Mouse (Mus musculus) lung, embryonic 14.5 days (tissue): ENCODE results near the gene Ambra1. TPM values are rescaled to one million over a fixed set of nuclear protein-coding genes. Genes with fewer than 3 reads are reported as not detected.

Source experiments
- ATAC-seq: fragments of 200-750 bp; cut with Nextera tagmentation; 2 replicates; pipeline ENCODE4 v1.8.0; 2017; ENCODE audit warnings: mild to moderate bottlenecking, moderate TSS enrichment, moderate library complexity; ENCODE audit not compliant: insufficient read depth
- DNase-seq: peaks from one replicate; pipeline ENCODE4 v3.0.0-alpha.2; 2015
- H3K27ac ChIP-seq: fragments of 300-500 bp; sonication (generic); 2 replicates; pipeline ENCODE4 v1.5.1; 2014; ENCODE audit warnings: low read depth, mild to moderate bottlenecking, moderate library complexity
- H3K27me3 ChIP-seq: fragments of 300-500 bp; sonication (generic); 2 replicates; pipeline ENCODE4 v1.6.1; 2014; ENCODE audit warnings: low read length, control low read depth; ENCODE audit not compliant: insufficient read depth
- H3K36me3 ChIP-seq: fragments of 300-500 bp; sonication (generic); 2 replicates; pipeline ENCODE4 v1.6.1; 2014; ENCODE audit warnings: control low read depth; ENCODE audit not compliant: insufficient read depth
- H3K4me1 ChIP-seq: fragments of 300-500 bp; sonication (generic); 2 replicates; pipeline ENCODE4 v1.6.1; 2014; ENCODE audit warnings: antibody characterized with exemption, control low read depth; ENCODE audit not compliant: insufficient read depth
- H3K4me2 ChIP-seq: fragments of 300-500 bp; sonication (generic); 2 replicates; pipeline ENCODE4 v1.6.1; 2014; ENCODE audit warnings: mild to moderate bottlenecking
- H3K4me3 ChIP-seq: fragments of 300-500 bp; sonication (generic); 2 replicates; pipeline ENCODE4 v1.5.1; 2014; ENCODE audit warnings: low read depth, low read length
- H3K9ac ChIP-seq: fragments of 300-500 bp; sonication (generic); 2 replicates; pipeline ENCODE4 v1.6.1; 2014
- H3K9me3 ChIP-seq: fragments of 300-500 bp; sonication (generic); 2 replicates; pipeline ENCODE4 v1.6.1; 2016; ENCODE audit warnings: low read depth, low read length, control low read depth
- CTCF ChIP-seq: IDR thresholded peaks from 2 replicates; pipeline ENCODE4 v1.5.1; 2016; ENCODE audit warnings: antibody characterized with exemption, low read depth
- WGBS: fragments of 180-500 bp; shearing (Covaris S2); extraction: QIAGEN DNeasy Blood & Tissue Kit; methylation state at CpG from one replicate; pipeline ENCODE4 v1.1.7; 2014; 5-methylcytosine and 5-hydroxymethylcytosine counted together
- polyA plus RNA-seq: library from polyadenylated mRNA; unstranded; fragments of >200 nt; fragmentation: Nextera tagmentation; extraction: Ambion mirVana; gene quantifications from 2 replicates; pipeline ENCODE4 v1.2.1, GENCODE M21; 2014

Gene Ambra1
- polyA plus RNA-seq, 1 experiment from 2014 or later, result 15.9 TPM

DNA sequence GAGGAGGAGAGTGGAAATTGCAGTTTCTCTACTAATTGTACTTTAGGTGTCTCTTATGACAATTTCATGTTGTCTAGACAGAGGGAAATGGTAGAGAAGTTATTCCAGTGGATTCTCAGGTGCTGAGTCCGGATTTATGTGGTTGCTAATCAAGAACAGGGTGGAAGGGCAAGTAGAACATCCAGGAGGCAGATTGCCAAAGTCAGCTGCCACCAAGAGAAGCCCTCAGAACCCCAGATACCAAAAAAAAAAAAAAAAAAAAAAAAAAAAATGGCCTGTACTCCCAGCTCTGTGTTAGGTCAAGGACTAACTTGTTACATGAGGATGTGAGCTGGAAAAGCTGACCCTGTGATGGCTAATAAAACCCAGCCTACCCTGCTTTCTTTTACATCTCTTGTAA, 62.4 kb downstream of the Ambra1 start:
- Histone ChIP-seq H3K9me3 (no peaks in the 10 kb centered on the region), H3K4me3 (no peak overlapping the region), H3K4me1 (no peaks in the 10 kb centered on the region), H3K36me3 (no peaks in the 10 kb centered on the region), H3K27ac (no peak overlapping the region), H3K9ac (no peak overlapping the region), H3K27me3 (no peaks in the 10 kb centered on the region), H3K4me2 (no peak overlapping the region)
- TF ChIP-seq CTCF, result no peak
- WGBS, result 85% methylated on average over 1 of the region's 1 CpGs
- no peak for ATAC-seq
- no peak for DNase-seq

DNA sequence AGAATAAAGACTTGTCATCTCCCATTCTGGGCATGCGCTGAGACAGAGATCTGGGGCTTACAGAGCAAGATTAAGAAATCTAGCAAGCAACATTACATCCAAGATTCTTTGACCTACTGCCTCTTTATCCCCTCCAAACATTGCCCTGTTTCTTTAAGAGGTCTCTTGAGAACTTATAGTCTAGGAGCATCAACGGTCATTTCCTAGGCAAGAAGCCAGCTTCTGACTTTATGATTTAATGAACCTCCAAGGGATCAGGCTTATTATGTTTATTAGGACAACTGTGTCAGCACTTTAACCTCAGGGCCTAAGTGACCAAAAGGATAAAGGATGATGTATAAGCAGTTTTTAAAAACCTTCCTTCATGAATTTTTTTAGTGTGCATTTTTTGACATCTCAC, 64.5 kb downstream of the Ambra1 start:
- no peak overlapping the region for H3K9ac ChIP-seq
- no peak overlapping the region for H3K4me2 ChIP-seq
- no peak overlapping the region for H3K4me3 ChIP-seq
- peak; percentile 74 for DNase-seq
- no peak for TF ChIP-seq CTCF
- no peaks in the 10 kb centered on the region for H3K36me3 ChIP-seq
- 53% methylated on average over 2 of the region's 2 CpGs for WGBS
- no peaks in the 10 kb centered on the region for H3K27me3 ChIP-seq
- ATAC-seq, result no peak
- H3K27ac ChIP-seq, result no peak overlapping the region
- H3K4me1 ChIP-seq, result no peaks in the 10 kb centered on the region
- H3K9me3 ChIP-seq, result no peaks in the 10 kb centered on the region

DNA sequence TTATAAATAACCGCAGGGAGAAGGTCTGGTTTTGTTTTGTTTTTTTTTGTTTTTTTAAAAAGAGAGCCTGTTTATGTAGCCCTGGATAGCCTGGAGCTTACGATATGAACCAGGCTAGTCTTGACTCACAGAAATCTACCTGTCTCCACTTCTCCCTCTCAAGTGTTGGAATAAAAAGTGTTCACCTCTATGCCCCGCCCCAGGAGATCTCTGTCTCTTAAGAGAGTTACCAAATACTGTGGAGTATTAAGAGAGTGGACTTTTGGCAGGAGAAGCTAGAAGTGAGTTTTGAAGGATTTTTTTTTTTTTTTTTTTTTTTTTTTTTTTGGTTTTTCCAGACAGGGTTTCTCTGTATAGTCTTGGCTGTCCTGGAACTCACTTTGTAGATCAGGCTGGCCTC, 65.2 kb downstream of the Ambra1 start:
- Histone ChIP-seq H3K9me3 (no peaks in the 10 kb centered on the region), H3K27me3 (no peaks in the 10 kb centered on the region), H3K36me3 (no peaks in the 10 kb centered on the region), H3K4me2 (no peak overlapping the region), H3K4me3 (no peak overlapping the region), H3K27ac (no peak overlapping the region), H3K4me1 (no peaks in the 10 kb centered on the region), H3K9ac (no peak overlapping the region)
- WGBS, result 76% methylated on average over 3 of the region's 3 CpGs
- DNase-seq (no peak), ATAC-seq (no peak)
- TF ChIP-seq CTCF, result no peak

DNA sequence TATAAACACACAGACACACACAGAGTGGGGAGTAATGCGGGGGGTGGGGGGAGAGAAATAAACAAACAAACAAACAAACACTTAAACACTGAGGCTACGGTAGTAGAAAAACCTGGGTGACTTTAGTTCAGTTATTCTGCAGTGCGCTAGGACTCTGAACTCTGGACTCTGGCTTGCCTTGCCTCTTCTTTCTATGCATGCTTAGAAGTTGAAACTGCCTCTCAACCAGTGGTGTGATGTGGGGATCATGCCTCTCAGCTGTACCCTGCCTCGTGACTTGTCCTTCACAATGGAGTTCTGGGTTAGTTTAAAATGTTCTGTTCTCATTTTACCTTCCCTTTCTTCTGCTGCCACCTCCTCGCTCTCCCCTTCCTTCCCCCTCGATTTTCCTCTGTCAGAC, 81.5 kb downstream of the Ambra1 start:
- ATAC-seq (no peak), DNase-seq (no peak)
- no peaks in the 10 kb centered on the region for H3K27me3 ChIP-seq
- H3K4me1 ChIP-seq, result no peaks in the 10 kb centered on the region
- H3K9me3 ChIP-seq, result no peaks in the 10 kb centered on the region
- H3K27ac ChIP-seq, result no peak overlapping the region
- H3K9ac ChIP-seq, result no peak overlapping the region
- WGBS, result 87% methylated on average over 6 of the region's 6 CpGs
- TF ChIP-seq CTCF, result no peak
- no peak overlapping the region for H3K4me3 ChIP-seq
- peaks cover 22% of the 10 kb centered on the region for H3K36me3 ChIP-seq
- H3K4me2 ChIP-seq, result no peak overlapping the region

DNA sequence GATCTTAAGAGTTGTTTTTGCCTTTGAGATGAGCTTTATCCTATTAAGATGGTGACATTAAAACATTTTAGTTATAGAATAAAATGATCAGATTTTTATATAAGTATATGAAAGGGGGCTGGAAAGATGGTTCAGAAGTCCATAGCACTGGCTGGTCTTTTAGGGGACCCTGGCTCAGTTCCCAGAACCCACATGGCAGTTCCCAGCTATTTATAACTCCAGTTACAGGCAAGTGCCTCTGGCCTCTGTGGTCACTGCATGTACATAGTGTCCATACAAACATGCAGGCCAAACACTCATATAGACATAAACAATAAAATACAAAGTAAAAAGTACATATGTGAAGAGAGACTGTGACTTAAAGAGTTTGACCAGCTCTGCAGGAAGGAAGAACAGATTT, 86.8 kb downstream of the Ambra1 start:
- Histone ChIP-seq H3K27ac (no peak overlapping the region), H3K36me3 (0 out of 2 replicates have a peak, but pooled peaks cover under 1% of the 10 kb centered on the region), H3K9me3 (no peaks in the 10 kb centered on the region), H3K4me1 (no peaks in the 10 kb centered on the region), H3K4me2 (no peak overlapping the region), H3K9ac (no peak overlapping the region), H3K4me3 (no peak overlapping the region), H3K27me3 (no peaks in the 10 kb centered on the region)
- peak; percentile 10 for DNase-seq
- no peak for ATAC-seq
- no peak for TF ChIP-seq CTCF

DNA sequence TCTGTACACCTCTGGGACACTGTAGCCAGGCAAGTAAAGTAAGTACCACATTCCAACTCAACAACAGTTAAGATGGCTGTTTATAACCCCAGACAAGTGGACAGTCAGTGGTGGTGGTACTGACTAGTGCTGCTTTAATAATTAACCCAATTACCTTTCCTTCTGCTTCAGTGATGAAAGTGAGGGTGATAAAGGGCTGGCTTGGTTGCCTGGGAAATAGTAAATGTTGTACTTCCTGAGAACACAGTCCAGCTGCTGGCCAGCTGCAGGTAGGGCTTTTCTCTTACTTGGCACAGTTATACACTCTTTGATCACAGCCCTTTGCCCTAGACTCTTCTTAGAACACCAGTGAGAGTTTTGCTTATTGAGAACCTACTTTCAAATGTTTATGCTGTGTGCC, 102.3 kb downstream of the Ambra1 start:
- no peak for ATAC-seq
- H3K4me2 ChIP-seq, result no peak overlapping the region
- no peak for TF ChIP-seq CTCF
- no peak overlapping the region for H3K27ac ChIP-seq
- H3K36me3 ChIP-seq, result 0 out of 2 replicates have a peak, but pooled peaks cover 2% of the 10 kb centered on the region
- H3K4me1 ChIP-seq, result no peaks in the 10 kb centered on the region
- DNase-seq, result no peak
- H3K4me3 ChIP-seq, result no peak overlapping the region
- no peaks in the 10 kb centered on the region for H3K27me3 ChIP-seq
- no peak overlapping the region for H3K9ac ChIP-seq
- H3K9me3 ChIP-seq, result no peaks in the 10 kb centered on the region

DNA sequence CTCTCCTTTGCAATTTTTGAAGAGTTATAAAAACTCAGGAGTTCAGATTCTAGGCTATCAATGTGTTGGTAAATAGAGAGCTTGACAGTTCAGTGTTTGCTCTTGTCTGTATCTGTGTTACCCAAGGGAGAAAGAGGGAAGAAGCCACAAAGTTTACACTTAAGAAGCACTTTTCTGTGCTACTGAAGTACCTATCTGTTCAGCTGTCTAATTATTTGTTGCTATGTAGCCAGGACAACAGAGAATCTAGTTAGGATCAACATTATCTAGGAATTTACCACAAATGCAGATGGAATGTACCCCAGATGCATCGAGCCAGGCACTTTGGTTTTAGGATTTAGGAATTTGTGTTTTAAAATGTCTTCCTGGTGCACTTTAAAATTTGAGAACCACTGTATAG, 104.3 kb downstream of the Ambra1 start:
- Histone ChIP-seq H3K4me1 (no peaks in the 10 kb centered on the region), H3K9me3 (no peaks in the 10 kb centered on the region), H3K27ac (no peak overlapping the region), H3K36me3 (no peaks in the 10 kb centered on the region), H3K4me3 (no peak overlapping the region), H3K9ac (no peak overlapping the region), H3K4me2 (no peak overlapping the region), H3K27me3 (no peaks in the 10 kb centered on the region)
- ATAC-seq (no peak), DNase-seq (no peak)
- 63% methylated on average over 1 of the region's 1 CpGs for WGBS
- TF ChIP-seq CTCF, result no peak

DNA sequence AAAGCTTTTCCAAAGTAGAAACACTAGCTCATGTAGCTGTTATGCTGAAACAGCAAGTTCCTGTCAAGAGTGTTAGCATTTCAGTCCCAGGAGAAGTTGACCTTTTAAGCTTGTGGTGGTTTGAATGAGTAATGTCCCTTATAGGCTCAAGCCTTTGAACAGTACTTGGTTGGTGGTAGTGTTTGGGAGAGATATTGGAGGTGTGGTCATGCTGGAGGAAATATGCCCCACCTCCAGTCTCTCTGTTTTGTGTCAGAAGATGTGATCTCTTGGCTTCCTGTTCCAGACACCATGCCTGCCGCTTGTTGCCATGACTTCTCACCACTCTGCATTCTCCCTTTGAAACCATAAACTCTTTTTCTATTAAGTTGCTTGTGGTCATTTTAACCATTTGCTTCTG, 105.1 kb downstream of the Ambra1 start:
- H3K4me2 ChIP-seq, result no peak overlapping the region
- no peaks in the 10 kb centered on the region for H3K4me1 ChIP-seq
- no peak overlapping the region for H3K9ac ChIP-seq
- no peak for TF ChIP-seq CTCF
- H3K4me3 ChIP-seq, result no peak overlapping the region
- no peaks in the 10 kb centered on the region for H3K9me3 ChIP-seq
- no peak overlapping the region for H3K27ac ChIP-seq
- ATAC-seq (no peak), DNase-seq (no peak)
- no peaks in the 10 kb centered on the region for H3K36me3 ChIP-seq
- WGBS, result 57% methylated on average over 1 of the region's 1 CpGs
- no peaks in the 10 kb centered on the region for H3K27me3 ChIP-seq
